Mouse (Mus musculus) macrophage (primary cell): ENCODE data around the gene Btnl10. TPM values are rescaled to one million over a fixed set of nuclear protein-coding genes. Genes with fewer than 3 reads are reported as not detected.

Experiments
- H3K27ac ChIP-seq: fragments of 350-480 bp; formaldehyde crosslinking; 2 replicates; pipeline ENCODE4 v1.9.0; 2021
- H3K36me3 ChIP-seq: fragments of 350-480 bp; formaldehyde crosslinking; 2 replicates; pipeline ENCODE4 v1.9.0; 2021; ENCODE audit errors: inconsistent target
- H3K4me3 ChIP-seq: fragments of 350-480 bp; formaldehyde crosslinking; 2 replicates; pipeline ENCODE4 v1.9.0; 2021; ENCODE audit errors: inconsistent target
- H3K79me2 ChIP-seq: fragments of 350-480 bp; formaldehyde crosslinking; 2 replicates; pipeline ENCODE4 v1.9.0; 2021; ENCODE audit errors: inconsistent target
- WGBS: methylation state at CpG from one replicate; pipeline ENCODE4 v1.1.7; 2026; ENCODE audit warnings: inconsistent platforms; ENCODE audit not compliant: missing documents; 5-methylcytosine and 5-hydroxymethylcytosine counted together
- polyA plus RNA-seq: library from polyadenylated mRNA; stranded (reverse); fragments of 250-400 nt; gene quantifications from 3 replicates; pipeline ENCODE4 v1.2.4, GENCODE M21; 2018; ENCODE audit warnings: inconsistent platforms

Btnl10 gene
- polyA plus RNA-seq, 1 experiment from 2014 or later: not detected

DNA sequence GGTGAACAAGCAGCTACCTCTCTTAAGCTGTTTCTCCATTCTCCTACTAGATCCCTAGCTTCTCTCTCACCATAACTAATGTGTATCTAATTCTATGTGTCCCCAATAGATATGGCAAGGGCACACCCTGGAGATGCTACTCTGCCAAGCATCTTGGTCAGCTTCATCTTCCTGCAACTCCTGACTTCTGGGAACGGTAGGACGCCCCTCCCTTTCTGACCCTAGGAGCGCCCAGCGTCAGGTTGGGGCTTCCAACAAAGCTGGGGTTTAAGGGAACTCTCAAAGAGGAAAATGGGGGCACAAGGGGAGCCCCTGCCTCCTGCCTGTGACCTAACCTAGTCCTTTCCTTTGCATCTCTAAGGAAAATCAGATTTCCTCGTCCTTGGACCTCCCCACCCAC lies 1.1 kb downstream of the Btnl10 start:
- no peaks in the 10 kb centered on the region for H3K79me2 ChIP-seq
- no peak overlapping the region for H3K27ac ChIP-seq
- no peak overlapping the region for H3K4me3 ChIP-seq
- 79% methylated on average over 2 of the region's 5 CpGs for whole genome bisulfite sequencing
- no peaks in the 10 kb centered on the region for H3K36me3 ChIP-seq

DNA sequence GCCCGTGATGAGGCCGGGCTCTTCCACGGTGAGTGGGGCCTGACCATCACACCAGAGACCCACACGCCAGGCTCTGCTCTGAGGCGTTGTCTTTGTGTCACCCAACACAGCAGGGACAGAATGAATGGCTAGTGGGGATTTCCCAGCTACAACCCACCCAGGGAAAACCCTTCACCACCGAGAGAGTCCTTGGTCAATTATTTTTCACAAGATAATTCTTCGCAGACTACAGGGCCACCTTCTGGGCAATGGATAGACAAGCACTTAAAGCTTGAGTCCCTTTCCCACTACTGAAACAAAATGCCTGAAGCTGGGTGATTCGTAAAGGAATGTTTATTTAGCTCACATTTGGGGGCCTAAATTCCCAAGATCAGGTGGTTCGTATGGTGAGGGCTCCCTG lies 4.7 kb downstream of the Btnl10 start:
- no peaks in the 10 kb centered on the region for H3K79me2 ChIP-seq
- WGBS: 86% methylated on average over 9 of the region's 9 CpGs
- no peaks in the 10 kb centered on the region for H3K36me3 ChIP-seq
- H3K4me3 ChIP-seq: no peak overlapping the region
- H3K27ac ChIP-seq: no peak overlapping the region

DNA sequence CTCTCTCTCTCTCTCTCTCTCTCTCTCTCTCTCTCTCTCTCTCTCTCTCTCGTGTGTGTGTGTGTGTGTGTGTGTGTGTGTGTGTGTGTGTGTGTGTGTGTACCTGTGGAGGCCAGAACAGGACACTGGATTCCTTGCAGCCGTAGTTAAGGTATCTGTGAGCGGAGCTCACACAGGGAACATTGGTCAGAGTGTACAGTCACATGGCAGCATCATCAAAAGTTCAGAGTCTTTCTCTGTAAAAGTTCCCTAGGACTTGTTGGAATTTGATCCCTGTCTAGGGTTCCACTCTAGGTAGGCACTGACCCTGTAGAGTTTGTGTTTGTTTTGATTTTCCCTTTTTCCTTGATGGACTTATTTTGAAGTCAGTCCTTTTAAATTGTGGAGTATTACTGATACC lies 8.9 kb downstream of the Btnl10 start:
- Histone ChIP-seq H3K36me3 (peaks cover under 1% of the 10 kb centered on the region; the same call in 1 of the 2 replicates), H3K79me2 (no peaks in the 10 kb centered on the region), H3K4me3 (no peak overlapping the region), H3K27ac (no peak overlapping the region)
- 90% methylated on average over 2 of the region's 3 CpGs for WGBS

DNA sequence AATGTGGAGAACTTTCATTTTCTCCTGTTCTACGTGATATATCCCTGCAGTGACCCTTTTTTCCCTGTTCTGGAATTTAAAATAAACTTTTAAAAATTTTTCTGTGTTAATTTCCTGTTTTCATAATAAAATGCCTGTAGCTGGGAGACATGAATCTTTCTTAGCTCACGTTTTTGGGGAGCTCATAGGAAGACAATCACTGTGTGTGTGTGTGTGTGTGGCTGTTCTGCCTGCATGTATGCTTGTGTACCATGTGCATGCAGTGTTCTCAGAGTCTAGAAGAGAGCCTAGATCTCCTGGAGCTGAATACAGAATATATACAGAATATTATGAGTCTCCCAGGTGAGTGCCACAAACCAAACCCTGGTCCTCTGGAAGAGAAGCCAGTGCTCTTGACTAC lies 9.3 kb downstream of the Btnl10 start:
- Histone ChIP-seq H3K27ac (no peak overlapping the region), H3K36me3 (peaks cover 5% of the 10 kb centered on the region), H3K79me2 (no peaks in the 10 kb centered on the region), H3K4me3 (no peak overlapping the region)
- 75% methylated on average over 2 of the region's 2 CpGs for WGBS

DNA sequence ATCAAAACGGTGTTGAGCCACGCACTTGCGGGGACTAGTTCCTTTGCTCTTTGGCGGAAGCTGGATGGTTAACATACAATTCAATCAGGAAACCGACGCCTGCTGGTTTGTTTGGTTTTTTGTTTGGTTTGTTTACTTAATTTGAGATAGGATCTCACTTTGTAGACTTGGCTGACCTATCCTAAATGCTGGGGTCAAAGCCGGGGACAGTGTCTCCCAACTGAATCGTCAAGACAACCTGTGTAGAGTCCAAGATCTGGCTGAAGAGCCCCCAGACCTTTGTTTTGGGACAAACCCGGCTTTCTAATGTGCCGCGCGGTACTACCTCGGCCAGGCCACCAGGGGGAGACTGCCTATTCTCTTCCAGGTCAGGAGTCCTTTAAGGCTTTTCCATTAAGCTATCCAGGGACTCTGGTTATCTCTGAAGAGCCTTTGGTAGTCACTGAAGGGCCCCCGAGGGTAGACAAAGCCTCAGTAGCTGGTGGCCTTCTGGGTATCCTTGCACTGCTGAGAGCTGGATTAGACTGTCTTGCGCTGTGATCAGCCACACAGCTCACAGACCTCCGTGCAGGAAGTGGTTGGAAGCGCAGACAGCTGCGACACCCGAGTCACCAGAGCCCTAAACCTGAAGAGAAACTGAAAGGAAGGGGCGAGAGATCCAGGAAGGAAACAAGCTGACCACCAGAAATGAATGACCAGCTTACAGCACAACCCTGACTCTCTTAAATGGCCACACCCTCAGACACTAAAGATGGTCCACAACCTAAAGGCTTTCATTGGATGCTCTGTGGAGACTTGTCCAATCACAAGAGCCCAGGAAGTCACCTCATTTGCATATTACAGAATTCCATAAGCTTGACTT lies 10.3 kb downstream of the Btnl10 start:
- peak overlapping the region; percentile 43 for H3K4me3 ChIP-seq
- peak overlapping the region; percentile 86 for H3K27ac ChIP-seq
- no peaks in the 10 kb centered on the region for H3K79me2 ChIP-seq
- peaks cover 14% of the 10 kb centered on the region for H3K36me3 ChIP-seq
- under 1% methylated on average over 20 of the region's 20 CpGs for WGBS

DNA sequence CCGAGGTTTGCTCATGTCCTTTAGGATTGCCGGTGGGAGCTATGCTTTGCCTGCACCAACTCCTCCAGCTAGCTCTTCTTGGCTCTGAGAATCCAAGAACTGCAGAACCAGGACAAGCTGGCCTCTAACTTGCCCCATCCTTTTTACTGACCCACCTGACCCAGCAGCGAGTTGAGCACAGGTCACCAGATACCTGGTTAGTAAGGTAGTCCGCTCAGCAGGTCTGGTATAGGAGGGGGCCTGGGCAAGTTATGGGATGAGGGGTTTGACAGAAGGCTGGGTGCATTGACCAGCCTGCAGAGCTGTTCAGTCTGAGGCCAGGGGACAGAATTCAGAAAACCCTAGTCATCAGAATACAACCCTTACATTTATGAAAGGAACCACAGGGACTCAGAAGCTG lies 11.3 kb downstream of the Btnl10 start:
- peaks cover 25% of the 10 kb centered on the region for H3K36me3 ChIP-seq
- WGBS: 90% methylated on average over 4 of the region's 4 CpGs
- no peaks in the 10 kb centered on the region for H3K79me2 ChIP-seq
- no peak overlapping the region for H3K27ac ChIP-seq
- no peak overlapping the region for H3K4me3 ChIP-seq

DNA sequence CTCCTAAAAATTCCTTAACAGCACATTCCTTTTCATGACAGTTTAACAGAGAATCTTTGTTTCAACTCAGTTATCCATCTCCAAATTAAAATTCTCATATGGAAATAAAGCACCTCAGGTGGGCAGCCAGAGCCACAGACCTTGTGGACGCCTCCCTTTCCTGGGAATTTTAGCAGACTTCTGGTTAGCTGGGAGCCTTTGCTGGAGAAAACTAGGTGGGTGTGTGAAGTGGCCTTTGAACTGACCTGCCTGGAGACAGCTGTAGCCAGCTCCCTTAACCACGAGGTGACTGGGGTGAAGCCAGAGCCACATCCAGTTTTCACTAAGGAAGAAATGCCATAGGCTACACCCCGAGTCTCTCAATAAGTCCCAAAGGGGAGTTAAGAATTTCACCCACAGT lies 11.9 kb downstream of the Btnl10 start:
- WGBS: 72% methylated on average over 2 of the region's 3 CpGs
- no peak overlapping the region for H3K27ac ChIP-seq
- peaks cover 30% of the 10 kb centered on the region for H3K36me3 ChIP-seq
- no peaks in the 10 kb centered on the region for H3K79me2 ChIP-seq
- no peak overlapping the region for H3K4me3 ChIP-seq

DNA sequence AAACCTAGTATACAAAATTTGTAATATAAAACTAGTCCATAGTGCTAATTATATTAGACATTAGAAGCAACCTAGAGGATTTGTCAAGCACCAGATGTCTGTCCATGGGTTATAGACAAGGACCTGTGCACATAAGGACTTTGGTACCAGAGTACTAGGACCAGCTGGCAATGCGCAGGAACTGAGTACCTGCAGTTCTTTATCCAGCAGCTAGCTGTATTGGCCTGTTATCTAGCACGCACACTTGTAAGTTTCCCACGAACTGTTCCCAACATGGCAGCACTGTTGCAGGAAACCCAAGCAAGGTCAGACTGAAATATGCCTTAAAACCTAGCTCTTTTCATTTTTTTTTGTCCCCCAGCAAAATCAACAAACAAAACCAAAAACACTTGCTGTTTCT lies 12.5 kb downstream of the Btnl10 start:
- Histone ChIP-seq H3K4me3 (no peak overlapping the region), H3K27ac (no peak overlapping the region), H3K79me2 (no peaks in the 10 kb centered on the region), H3K36me3 (peaks cover 35% of the 10 kb centered on the region)
- 93% methylated on average over 3 of the region's 3 CpGs for WGBS

DNA sequence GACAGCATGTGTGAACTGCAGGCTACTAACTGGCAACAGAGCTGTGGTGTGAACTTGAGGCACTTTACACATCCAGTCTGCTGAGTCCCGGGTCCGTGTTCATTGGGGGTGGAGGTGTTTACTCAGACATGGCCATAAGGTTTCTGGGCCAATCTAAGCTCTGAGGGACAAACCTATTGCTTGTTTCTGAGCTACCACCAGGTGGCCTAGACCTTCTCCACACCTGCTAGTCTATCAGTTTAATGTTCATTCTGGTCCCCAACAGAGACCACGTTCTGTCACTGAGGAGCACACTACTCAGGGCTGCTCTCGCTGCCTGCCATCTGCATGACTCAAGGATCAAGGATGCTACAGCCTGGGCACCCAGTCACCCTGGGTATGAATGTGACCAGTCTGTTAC lies 13.9 kb downstream of the Btnl10 start:
- H3K4me3 ChIP-seq: no peak overlapping the region
- 66% methylated on average over 4 of the region's 4 CpGs for WGBS
- H3K27ac ChIP-seq: no peak overlapping the region
- H3K36me3 ChIP-seq: peaks cover 46% of the 10 kb centered on the region
- H3K79me2 ChIP-seq: no peaks in the 10 kb centered on the region

- Histone ChIP-seq H3K27ac (no peak overlapping the region), H3K79me2 (peaks cover 13% of the 10 kb centered on the region; the same call in 1 of the 2 replicates), H3K36me3 (peaks cover 35% of the 10 kb centered on the region), H3K4me3 (peak overlapping the region; percentile 76)
- 7% methylated on average over 13 of the region's 13 CpGs for WGBS
Observed at GRCm38 (mm10) chr11:58937909-58938308, 20.2 kb downstream of the Btnl10 start.

- Histone ChIP-seq H3K79me2 (peaks cover 13% of the 10 kb centered on the region; the same call in 1 of the 2 replicates), H3K4me3 (peak within 1 kb of the TSS; percentile 76), H3K36me3 (peaks cover 29% of the 10 kb centered on the region), H3K27ac (no peak within 1 kb of the TSS)
- whole genome bisulfite sequencing: under 1% methylated on average over 68 of the region's 95 CpGs
Observed at GRCm38 (mm10) chr11:58938322-58939087, 20.8 kb downstream of the Btnl10 start, which contains the start of gene Rnf187. Rnf187 (minus strand) TSS chr11:58938916.

DNA sequence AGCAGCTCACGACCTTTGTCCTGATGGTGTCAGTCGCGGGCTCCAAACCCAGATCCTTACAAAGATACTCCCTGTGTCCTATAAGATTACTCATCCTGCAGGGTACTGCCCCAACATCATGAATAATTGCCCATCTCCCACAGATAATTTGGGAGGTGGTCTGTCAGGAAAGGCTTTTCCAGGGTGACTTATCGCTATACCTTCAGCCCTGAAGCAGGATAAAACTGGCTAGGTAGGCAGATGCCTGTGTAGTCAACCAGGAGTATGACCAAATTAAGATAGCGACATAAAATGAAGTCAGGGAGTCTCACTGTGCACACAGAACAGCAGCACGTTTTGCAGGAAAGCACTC lies 21.4 kb downstream of the Btnl10 start:
- Histone ChIP-seq H3K4me3 (no peak overlapping the region), H3K79me2 (peaks cover 13% of the 10 kb centered on the region; the same call in 1 of the 2 replicates), H3K27ac (no peak overlapping the region), H3K36me3 (peaks cover 23% of the 10 kb centered on the region; the same call in 1 of the 2 replicates)
- 22% methylated on average over 6 of the region's 6 CpGs for WGBS

DNA sequence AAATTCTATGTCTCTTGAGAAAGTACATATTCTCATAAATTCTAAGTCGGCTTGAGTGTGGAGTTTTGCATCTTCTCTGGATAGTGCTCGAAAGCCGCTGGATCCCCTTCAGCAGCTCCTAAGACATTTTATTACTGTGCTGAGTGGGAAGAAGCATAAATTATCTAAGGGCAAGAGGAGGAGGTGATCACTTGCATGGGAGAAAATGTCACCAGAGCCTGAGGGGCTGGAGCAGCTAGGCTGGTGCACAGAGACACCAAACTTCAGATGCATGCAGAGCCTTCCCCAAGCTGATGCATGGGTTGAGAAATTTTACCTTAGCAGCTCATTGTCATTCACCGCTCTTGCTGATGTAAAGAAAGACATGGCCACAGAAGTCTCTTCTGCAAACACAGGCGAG lies 26.4 kb downstream of the Btnl10 start:
- 94% methylated on average over 5 of the region's 5 CpGs for WGBS
- no peaks in the 10 kb centered on the region for H3K79me2 ChIP-seq
- no peak overlapping the region for H3K4me3 ChIP-seq
- H3K27ac ChIP-seq: no peak overlapping the region
- H3K36me3 ChIP-seq: no peaks in the 10 kb centered on the region

- WGBS: 83% methylated on average over 3 of the region's 3 CpGs
- H3K4me3 ChIP-seq: no peak overlapping the region
Observed at GRCm38 (mm10) chr11:58947306-58947705, 29.6 kb downstream of the Btnl10 start.

More at GRCm38 (mm10) chr11:58947306-58947705, 29.6 kb downstream of the Btnl10 start:
- Histone ChIP-seq H3K27ac (no peak overlapping the region), H3K36me3 (no peaks in the 10 kb centered on the region), H3K79me2 (no peaks in the 10 kb centered on the region)
